Mouse (Mus musculus) retina, postnatal 7 days (tissue): Measurements from ENCODE around the gene Gas2l2.

Source experiments
- DNase-seq: peaks from one replicate; pipeline ENCODE4 v3.0.0-alpha.2; 2012; ENCODE audit warnings: low read depth, low spot score

Gene Gas2l2

DNA sequence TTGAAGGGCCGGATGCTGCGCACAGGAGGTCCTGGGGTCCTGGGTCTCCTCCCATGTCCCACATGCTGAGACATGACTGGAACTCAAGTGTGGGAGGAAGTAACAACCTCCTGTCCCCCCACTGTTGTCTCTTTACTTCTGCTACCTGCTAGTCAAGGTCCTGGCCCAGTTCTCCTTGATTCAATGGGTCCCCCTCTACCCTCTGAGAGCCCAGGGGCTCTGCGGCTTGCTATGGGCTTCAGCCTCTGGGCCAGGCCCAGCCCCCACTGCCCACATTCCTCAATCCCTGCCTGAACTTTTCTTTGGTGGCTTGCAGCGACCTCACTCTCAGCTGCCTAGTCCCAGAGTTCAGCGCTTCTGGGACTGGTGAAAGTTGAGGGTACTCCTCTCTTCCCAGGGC, at the start of gene Gas2l2:
TSS of gene Gas2l2 (minus strand) at position 101 of the 400 bp plus-strand sequence.
- DNase-seq = no peak

DNA sequence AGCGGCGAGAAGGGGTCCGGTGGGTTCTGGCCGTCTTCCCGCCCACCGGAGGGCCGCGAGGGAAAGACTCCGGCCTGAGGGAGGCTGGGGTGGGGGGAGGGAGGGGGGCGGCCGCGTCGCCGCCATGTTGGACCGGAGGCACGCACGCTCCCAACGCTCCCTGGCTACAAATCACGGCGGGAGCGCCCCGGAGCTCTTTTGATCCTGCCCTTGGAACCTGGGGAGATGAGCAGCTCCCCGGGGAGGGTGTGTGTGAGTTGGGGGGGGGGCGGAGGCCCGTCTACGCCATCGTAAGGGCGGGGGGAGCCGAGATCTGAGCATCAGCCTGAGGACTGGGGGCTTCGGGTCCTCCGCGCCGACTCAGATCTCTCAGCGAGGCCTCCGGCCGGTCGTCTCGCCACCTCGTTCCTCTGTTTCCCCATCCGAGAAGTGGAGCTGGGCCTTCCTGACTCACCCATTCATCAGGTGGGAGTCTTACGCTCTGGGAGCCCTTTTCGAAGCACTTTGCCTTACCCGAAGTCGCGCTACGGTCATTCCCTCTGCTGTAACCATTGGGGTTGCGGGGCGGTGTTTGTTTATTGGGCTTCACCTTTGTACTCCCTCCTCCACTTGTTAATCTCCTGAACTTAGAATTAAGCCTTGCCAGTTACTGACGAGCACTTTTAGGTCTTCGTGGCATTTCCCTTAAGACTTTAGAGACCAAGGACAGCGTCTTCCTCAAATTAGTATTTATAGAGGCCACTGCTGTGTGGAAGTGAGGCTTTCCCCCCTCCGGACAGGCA, 44.2 kb upstream of the Gas2l2 start:
- no peak for DNase-seq

DNA sequence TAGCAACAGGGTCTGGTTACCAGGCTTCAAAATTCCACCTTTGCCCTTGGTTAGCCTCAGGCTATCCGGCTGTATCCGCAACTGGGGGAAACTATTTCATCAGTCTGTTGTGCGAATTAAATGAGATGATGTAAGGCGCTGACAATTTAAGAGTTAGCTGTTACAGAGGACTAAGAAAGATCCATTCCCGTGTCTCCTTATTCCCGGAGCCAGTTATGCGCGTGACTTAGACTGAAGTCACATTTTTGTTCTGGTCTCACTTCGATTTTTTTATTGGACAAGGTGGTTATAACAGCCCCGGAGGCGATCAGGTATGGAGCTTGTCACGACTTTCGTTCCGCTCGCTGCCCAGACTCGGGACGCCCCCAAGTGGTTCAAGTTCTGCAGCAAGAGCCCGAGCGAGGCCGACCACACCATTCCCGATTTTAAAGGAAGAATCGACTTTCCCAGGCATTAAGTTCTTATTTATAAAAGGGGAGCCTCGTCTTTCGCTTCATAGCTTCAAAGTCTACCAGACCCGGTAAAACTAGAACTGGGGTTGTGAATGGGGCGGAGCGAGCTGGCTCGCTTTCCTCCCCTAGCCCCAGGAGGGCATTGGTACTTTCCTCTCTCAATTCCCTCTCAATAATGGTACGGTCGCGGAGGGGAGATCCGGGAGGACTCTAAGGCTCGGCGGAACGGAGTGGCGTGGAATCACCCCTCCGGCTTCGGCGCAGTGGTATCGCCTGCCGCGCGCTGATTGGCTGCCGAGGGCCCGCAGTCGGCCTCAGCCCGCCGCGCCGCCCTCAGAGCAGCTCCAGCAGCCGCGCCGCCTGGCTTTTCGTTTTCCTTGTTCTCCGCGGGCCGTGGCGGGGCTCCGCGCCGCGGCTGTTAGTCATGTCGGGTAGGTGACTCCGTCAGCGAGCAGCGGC, 43.3 kb upstream of the Gas2l2 start, which contains the start of gene Taf15:
TSS of gene Taf15 (plus strand) at position 763 of the 911 bp plus-strand sequence.
- DNase-seq = peak; percentile 99

DNA sequence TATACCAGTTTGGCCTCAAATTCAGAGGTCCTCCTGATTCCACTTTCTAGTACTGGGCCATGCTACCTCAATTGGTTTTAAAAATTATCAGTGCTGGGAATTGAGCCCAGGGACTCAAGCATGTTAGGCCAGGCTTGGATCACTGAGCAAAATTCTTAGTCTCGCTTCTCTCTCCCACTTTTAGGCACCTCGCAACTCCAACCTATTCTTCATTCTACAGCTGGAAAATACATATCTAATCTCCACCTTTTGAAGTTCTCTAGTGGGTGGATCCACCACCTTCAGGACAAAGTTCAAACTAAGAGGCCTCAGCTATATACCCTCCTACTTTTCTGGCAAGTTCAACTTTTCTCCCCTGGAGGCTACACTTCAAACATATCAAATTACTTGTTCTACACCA, 42.5 kb upstream of the Gas2l2 start:
- no peak for DNase-seq

DNA sequence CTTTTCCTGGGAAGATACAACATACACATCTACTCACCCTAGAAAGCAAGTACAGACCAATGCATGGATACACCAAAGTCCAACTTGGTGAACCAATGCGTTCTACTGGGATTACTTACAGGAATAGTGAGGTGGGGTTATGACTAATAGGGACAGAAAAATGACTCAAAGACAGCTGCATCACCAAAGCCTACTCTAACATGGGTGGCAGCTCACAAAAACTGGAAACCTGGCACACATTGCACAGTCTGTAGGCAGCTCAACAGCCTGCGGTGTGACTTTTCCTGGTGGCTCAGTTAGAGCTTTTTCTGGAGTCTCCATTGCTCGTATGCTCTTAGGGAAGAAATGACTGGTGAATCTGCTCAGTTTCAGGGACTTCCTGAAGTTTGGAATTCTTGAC, 39.5 kb upstream of the Gas2l2 start:
- no peak for DNase-seq

DNA sequence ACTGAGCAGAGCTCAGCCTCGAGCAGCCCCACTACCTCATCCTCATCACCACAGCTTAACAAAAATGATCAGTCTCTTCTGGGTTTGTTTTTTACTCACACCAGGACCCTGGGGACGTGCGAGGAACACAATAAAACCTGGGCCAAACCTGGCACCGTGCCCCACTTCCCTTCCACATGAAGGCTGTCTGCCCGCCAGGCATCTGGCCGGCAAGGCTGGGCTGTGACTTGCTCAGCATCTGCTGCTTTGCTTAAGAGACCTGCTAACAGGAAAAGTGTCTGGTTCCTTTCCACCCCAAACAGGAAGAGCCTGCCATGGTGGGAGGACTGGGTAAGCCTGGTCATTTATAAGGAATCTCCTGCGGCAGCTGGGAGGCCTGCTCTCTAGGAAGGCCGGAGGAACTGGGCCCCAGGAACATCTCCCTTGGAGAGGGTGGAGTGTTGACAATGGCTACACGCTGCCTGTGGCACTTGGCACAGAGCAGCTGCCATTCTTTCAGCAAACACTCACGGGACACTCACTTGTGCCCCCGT, 37.9 kb upstream of the Gas2l2 start:
- no peak for DNase-seq

DNA sequence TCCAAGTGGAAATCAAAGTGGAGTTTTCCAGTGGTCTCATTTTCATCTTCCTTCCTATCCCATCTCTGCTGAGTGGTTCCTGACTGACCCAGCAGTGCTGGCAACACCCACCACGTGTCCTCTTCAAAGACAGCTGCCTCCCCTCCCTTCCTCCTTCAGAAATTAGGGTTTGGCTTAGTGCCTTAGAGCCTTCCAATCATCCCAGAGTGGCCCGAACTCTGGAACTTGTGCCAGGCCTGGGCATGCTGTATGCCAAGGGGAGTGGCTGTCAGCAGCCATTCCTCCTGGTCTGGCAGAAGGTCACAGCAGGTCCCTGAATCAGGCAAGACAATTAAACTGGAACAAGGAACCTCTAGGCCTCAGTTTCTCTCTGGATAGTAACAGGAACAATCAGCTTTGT, 36.7 kb upstream of the Gas2l2 start:
- DNase-seq = no peak

DNA sequence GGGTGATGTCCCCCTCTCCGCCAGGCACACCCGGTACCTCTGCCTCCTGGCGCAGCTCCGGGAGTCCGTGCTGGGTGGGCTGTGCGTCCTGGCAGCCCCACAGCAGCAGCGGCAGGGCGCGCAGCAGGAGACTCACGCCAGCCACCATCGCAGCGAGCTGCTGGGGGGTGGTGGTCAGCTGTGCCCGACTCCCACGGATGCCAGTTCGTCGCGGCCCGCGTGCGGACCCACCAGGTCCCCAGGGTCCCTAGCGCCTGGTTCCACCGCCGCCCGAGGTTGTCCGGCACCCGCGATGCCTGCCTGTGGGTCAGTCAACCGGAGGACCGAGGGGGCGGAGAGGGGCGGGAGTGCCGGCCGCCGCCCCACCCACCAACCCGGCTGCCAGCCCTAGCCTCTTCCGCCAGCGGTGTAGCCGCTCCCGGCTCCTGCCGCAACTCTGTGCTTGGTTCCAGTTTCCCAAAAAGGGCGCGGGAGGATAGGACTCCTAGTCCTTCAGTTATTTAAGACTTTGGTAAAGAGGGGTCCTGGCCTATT, 33.5 kb upstream of the Gas2l2 start, which contains the start of gene Mmp28:
TSS of gene Mmp28 (minus strand) at position 361 of the 534 bp plus-strand sequence.
- no peak for DNase-seq

DNA sequence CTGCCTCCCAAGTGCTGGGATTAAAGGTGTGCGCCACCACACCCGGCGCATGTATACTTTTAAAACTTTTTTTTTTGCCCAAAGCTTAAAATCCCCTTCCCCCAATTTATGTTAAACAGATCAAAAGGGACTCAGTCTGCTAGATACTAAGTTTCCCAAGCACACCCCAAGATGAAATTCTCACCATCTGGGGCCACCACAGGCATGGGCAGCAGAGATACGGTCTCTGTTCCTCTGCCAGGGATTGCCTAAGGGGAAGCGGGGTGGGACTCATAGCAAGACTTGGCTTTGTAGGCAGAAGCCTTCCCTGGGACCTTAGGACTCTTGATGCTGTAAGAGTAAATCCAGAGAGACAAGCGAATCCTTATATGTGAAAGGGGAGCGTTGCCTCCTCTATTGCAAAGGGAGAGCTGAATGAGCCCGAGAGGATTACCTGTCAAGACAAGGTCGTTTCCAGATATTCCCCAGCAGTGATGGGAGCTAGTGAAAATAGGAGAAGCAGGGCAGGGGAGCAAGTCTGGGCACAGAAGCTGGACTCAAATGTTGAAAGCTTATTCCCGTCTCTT, 32.3 kb upstream of the Gas2l2 start:
- DNase-seq = no peak

DNA sequence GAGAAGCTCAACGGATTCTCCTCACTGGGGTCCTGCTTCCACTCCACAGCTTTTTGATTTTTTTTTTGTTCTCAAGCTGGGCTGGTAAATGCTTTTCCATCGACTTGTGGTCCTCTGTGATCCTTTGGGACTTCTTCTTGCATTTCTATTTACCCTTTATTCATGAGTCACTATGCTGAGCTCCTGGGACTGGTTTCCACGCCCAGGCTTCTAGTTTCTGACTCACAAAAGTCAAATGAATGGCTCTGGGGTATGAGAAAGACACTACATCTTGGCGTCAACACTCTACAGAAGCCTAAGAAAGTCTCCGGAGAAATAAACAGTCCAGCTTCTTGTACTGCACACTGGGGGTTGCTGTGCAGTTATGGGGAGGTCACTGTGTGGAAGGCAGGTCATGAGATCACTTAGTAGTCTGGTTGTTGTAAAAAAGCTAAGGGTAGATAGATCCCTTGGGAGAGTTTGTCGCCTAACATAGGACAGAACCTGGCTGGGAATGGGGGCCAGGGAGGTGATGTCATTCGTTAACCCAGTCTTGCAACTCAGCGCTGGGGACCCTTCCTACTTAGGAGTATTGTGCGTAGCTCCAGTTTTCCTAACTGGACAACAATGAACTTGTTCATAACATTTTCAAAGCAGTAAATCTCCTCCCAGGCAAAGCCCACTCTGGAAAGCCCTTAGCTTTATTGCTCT, 28.8 kb upstream of the Gas2l2 start:
- no peak for DNase-seq

DNA sequence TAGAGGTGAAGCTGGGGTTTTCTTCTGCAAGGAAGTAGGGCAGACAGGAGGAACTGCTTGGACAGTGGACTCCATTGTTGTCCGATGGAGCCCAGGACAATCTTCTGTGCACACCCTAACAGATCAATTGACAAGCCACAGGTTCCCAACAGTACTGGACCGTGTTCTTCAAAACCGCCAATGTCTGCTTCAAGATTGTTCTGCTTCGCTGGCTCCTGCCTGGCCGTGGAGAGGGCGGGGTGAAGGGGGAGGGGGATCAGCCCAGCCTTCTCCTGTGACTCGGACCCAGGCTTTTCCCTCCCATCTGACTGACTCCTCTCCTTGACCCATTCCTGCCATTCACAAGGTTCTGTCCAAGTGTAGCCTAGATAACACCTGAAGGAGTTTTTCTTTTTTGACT, 28.0 kb upstream of the Gas2l2 start:
- DNase-seq = no peak

DNA sequence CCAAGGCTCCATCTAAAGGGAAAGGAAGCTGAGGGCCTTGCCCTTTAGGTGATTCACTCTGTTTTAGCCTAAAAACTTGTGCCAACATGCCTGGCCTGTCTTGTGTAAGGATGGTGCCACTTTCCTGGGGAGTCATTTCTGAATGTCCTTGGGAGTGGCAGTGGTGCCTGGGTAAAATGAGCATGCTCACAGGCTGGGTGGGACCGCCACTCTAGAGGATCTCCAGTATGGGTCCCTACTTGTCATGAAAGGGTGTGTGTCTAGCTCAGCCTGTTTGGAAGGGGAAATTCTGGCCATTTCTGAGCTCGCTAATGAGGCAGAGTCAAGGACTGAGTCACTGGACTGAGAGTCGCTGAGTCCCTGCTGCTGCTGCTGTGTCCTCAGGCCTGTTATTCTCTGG, 26.4 kb upstream of the Gas2l2 start:
- DNase-seq = no peak

DNA sequence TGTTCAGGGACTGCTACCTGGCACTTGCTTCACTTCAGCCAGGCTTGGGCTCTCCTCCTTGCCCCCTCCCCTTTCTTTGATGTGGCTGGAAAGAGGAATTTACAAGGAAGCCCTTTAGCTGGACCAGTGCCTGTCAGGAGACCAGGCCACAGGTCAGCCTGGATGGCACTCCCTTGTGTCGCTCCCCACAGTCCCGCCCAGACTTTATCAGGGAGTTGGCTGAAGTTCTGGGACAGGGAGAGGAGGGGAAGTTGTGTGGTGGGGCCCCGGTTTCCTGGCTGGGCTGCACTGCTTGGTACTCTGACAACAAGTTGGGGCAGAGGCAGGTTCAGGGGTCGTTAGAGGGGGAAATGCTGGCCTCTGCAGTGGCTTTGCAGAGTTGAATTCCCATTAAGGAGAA, 25.3 kb upstream of the Gas2l2 start:
- no peak for DNase-seq

DNA sequence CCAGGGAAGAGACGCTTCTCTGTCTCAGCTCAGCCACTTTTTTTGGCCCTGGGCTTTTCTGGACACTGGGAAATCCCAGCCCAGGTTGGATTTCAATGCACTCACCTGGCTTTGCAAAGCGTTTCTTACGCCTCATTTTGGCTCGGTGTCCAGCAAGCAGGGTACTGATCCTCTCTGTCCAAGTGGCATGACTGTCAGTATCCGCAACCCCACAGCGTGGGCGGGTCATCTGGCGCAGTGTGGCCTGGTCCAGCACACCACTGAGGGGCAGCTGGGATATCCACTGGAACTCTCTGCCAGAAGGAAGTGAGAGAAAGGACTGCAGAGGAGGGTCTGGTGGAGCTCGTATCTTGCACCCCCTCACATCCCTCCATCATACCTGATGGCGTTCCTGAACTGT, 22.0 kb upstream of the Gas2l2 start:
- no peak for DNase-seq

DNA sequence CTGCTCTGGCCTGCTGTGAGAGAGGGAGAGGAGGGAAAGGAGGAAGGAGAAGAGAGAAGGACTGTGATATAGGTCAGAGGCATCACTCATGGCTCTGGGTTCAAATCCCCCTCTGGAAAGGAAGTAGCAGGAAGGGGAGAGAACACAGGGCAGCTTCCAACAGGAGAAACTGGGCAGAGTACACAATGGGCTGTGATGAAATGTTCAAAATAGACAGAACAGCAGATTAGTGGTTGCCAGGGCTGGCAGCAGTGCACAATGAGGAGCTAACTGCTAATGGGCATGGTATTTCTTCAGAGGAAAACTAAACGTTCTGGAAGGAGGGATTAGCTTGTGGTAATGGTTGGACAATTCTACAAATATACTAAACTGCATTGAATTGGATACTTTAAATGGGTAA, 21.3 kb upstream of the Gas2l2 start:
- no peak for DNase-seq

DNA sequence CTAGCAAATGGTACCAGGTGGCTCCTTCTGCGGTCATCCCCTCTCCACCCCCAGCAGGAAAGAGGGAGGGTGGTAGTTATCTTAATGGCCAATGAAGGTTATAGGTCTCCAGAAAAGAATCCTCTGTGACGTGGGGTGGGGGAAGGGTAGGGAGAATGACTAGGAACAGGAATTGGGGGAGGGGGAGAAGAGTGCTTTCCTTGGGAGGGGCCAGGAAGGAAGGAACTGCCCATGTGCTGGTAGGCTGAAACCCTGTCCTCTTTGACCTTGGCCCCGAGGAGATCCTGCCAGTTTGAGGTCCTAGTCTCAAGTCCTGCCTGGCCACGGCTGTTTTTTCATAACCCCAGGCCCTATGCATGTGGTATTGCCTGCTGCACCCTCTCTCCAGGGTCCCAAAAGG, 20.0 kb upstream of the Gas2l2 start:
- no peak for DNase-seq

DNA sequence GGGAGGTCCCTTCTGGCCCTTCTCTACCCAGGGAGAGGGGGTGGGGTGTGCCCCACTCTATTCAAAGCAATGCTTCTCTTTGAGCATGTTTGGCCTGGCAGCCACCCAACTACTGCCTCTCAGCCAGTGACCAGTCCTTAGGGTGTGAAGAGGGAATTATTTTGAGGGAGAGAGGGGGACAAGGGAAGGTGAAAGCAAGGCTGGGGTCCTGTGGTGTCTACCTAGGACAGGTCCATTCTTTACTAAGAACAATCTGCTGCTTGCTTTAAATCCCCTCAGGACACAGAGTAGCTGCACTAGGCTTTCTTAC, 19.6 kb upstream of the Gas2l2 start:
- DNase-seq = no peak

DNA sequence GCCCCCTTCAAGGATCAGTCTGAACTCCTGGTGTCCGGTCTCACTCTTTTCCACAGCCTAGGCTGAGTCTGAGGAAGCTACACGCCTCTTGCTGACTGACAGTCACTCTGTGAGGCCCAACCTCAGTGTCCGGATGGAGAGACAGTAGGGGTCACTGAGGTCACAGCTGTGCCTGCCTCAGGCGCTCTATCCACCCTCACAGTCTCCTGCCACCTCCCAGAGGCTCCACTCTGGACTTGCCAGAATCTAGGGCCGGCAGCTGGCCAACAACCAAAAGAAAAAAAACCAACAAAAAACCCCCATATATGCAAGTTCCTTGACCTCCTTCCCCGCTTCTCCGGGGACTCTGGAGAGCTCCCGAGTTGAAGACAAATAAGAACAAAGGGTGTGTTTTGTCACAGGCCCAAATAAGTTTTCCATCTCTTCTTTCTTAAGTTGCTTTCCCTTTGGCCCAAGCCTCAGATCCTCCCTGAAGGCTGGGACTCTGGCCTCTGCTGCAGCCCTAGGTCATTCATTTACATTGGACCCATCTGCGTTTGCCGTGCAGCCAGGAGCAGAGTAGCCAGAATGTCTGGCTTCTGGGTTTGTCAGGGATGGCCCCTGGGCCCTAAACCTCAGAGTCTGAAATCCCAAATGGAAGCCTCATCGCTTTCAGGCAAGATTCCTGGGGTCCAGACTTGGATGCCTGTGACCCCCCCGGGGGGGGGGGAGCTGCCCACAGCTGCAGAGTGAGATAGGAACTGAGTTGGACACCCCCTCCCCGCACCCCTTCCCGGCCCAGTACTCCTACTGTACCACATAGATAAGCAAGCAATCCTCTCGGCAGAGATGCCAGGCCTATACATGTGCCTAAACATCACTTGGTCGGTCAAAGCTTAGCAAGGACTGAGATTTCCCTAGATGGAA, 19.0 kb upstream of the Gas2l2 start:
- DNase-seq = no peak

DNA sequence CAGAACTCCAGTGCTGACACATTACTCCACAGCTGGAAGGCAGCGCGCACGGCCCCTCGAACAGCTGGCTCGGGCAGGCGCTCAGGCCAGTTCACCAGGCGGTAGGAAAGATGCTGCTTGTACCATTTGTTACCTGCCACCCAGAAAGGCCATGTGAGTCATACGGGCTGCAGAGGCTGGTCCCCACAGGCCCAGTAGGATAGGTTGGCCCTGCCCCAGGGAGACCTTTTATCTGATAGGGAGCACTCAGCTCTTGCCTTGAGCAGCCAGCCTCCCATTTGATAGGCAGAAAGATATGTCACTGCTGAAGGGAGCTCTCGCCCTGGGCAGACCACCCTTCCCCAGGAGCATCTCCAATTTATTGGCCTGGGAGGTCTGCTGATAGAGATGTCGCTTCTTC, 18.4 kb upstream of the Gas2l2 start:
- DNase-seq = no peak

DNA sequence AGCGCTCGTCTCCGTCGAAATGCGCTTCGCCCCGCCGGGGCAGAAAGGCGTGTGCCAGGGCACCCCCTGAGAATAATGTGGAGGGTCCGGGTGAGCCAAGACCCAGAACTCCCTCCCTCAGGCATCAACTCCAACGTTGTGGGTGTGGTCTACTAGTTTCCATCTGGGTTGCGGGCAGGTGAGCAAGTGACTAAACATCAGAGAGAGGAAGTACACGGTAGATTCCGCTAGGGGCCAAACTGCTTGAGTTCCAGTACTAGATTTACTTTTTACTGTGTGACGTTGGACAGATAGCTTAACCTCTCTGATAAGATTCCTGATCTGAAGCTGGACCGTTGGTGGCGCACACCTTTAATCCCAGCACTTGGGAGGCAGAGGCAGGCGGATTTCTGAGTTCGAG, 15.7 kb upstream of the Gas2l2 start:
- no peak for DNase-seq
